Mouse (Mus musculus) small intestine, adult 2 months (tissue): ENCODE results near the gene Slc17a7.

Source experiments
- CTCF ChIP-seq: fragments of 200-500 bp; IDR thresholded peaks from 2 replicates; pipeline ENCODE4 v1.5.1; 2012; ENCODE audit warnings: low read depth, mild to moderate bottlenecking, control low read depth, inconsistent platforms, low read length, moderate library complexity, mixed read lengths; ENCODE audit not compliant: insufficient replicate concordance, insufficient read length; ENCODE audit errors: extremely low read depth
- POLR2A ChIP-seq: fragments of 200-500 bp; IDR thresholded peaks from 2 replicates; pipeline ENCODE4 v1.6.1; 2012; ENCODE audit warnings: low read depth, mild to moderate bottlenecking, control low read depth, inconsistent platforms, low read length, moderate library complexity

DNA sequence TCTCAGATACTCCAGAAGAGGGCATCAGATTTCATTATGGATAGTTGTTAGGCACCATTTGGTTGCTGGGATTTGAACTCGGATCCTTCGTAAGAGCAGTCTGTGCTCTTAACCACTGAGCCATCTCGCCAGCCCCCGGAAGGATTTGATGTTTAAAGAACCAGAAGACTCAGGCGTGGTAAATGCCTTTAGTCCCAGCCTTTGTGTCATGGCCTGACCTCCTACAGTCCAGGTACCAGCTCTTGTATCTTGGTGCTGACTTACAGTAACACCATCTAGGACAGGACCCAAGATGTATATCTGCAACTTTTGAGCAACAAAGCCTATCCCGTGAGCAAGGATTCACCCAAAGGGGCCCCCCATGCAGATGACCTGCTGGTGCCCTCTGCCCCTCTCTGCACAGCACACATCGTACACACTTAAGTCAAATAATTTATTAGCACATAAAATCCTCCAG lies 38.6 kb upstream of the Slc17a7 start:
- TF ChIP-seq POLR2A (no peak), CTCF (no peak)
